Mouse (Mus musculus) heart, embryonic 10.5 days (tissue): ENCODE data around the gene Prr29. TPM values are rescaled to one million over a fixed set of nuclear protein-coding genes. Genes with fewer than 3 reads are reported as not detected.
"Not testable (repeated sequence)": the region's sequence is repeated elsewhere in the genome, so short reads cannot be mapped to it uniquely, and the experiment has no call there.

Experiments
- DNase-seq: peaks from one replicate; pipeline ENCODE4 v3.0.0-alpha.2; 2017; ENCODE audit warnings: low spot score
- H3K27ac ChIP-seq: fragments of 300-500 bp; sonication (generic); 2 replicates; pipeline ENCODE4 v1.5.1; 2016; ENCODE audit warnings: mild to moderate bottlenecking
- H3K27me3 ChIP-seq: fragments of 300-500 bp; sonication (generic); 2 replicates; pipeline ENCODE4 v1.6.1; 2016; ENCODE audit warnings: mild to moderate bottlenecking; ENCODE audit not compliant: poor library complexity, insufficient read depth, severe bottlenecking
- H3K36me3 ChIP-seq: fragments of 300-500 bp; sonication (generic); 2 replicates; pipeline ENCODE4 v1.6.1; 2016; ENCODE audit warnings: mild to moderate bottlenecking, moderate library complexity
- H3K4me1 ChIP-seq: fragments of 300-500 bp; sonication (generic); 2 replicates; pipeline ENCODE4 v1.6.1; 2016; ENCODE audit warnings: mild to moderate bottlenecking
- H3K4me3 ChIP-seq: fragments of 300-500 bp; sonication (generic); 2 replicates; pipeline ENCODE4 v1.5.1; 2016; ENCODE audit warnings: mild to moderate bottlenecking, moderate library complexity
- H3K9me3 ChIP-seq: fragments of 300-500 bp; sonication (generic); 2 replicates; pipeline ENCODE4 v1.6.1; 2016; ENCODE audit warnings: mild to moderate bottlenecking, moderate library complexity
- WGBS: fragments of 180-500 bp; shearing (Covaris S2); methylation state at CpG from one replicate; pipeline ENCODE4 v1.1.7; 2016; 5-methylcytosine and 5-hydroxymethylcytosine counted together
- polyA plus RNA-seq: library from polyadenylated mRNA; unstranded; fragments of >200 nt; fragmentation: Nextera tagmentation; extraction: Ambion mirVana; gene quantifications from 2 replicates; pipeline ENCODE4 v1.2.1, GENCODE M21; 2016

The Prr29 gene
- polyA plus RNA-seq, 1 experiment from 2014 or later = 0.11 TPM

GRCm38 (mm10) chr11:106338870-106339269 lies 26.4 kb upstream of the Prr29 start:
- Histone ChIP-seq H3K27me3 (0 out of 2 replicates have a peak, but pooled peaks cover 7% of the 10 kb centered on the region), H3K4me1 (peaks cover 30% of the 10 kb centered on the region), H3K4me3 (no peak overlapping the region), H3K36me3 (no peaks in the 10 kb centered on the region), H3K9me3 (no peaks in the 10 kb centered on the region), H3K27ac (no peak overlapping the region; the same call in 1 of the 2 replicates)
- 74% methylated on average over 7 of the region's 7 CpGs for WGBS
- DNase-seq = no peak

- not testable (repeated sequence) for H3K4me3 ChIP-seq, H3K36me3 ChIP-seq, H3K27me3 ChIP-seq, H3K27ac ChIP-seq, DNase-seq, H3K9me3 ChIP-seq
- WGBS = 83% methylated on average over 4 of the region's 4 CpGs
- H3K4me1 ChIP-seq = peaks cover 26% of the 10 kb centered on the region
Observed at GRCm38 (mm10) chr11:106339323-106339722, 25.9 kb upstream of the Prr29 start.

GRCm38 (mm10) chr11:106340990-106341520 lies 24.2 kb upstream of the Prr29 start:
- Histone ChIP-seq H3K9me3 (no peaks in the 10 kb centered on the region), H3K27ac (0 out of 2 replicates have a peak overlapping the region, but pooled peaks have one; percentile 56), H3K27me3 (0 out of 2 replicates have a peak, but pooled peaks cover 7% of the 10 kb centered on the region), H3K36me3 (no peaks in the 10 kb centered on the region), H3K4me3 (no peak overlapping the region), H3K4me1 (peaks cover 25% of the 10 kb centered on the region)
- WGBS = 72% methylated on average over 9 of the region's 9 CpGs
- no peak for DNase-seq

- Histone ChIP-seq H3K36me3 (no peaks in the 10 kb centered on the region), H3K4me1 (peaks cover 17% of the 10 kb centered on the region), H3K4me3 (no peak overlapping the region), H3K27me3 (no peaks in the 10 kb centered on the region), H3K27ac (no peak overlapping the region), H3K9me3 (no peaks in the 10 kb centered on the region)
- no peak for DNase-seq
- 58% methylated on average over 6 of the region's 6 CpGs for WGBS
Observed at GRCm38 (mm10) chr11:106344910-106345309, 20.4 kb upstream of the Prr29 start.

GRCm38 (mm10) chr11:106349772-106350171 lies 15.5 kb upstream of the Prr29 start:
- H3K36me3 ChIP-seq = no peaks in the 10 kb centered on the region
- WGBS = 72% methylated on average over 6 of the region's 6 CpGs
- no peak overlapping the region for H3K4me3 ChIP-seq

GRCm38 (mm10) chr11:106350853-106351252 lies 14.4 kb upstream of the Prr29 start:
- no peak for DNase-seq
- Histone ChIP-seq H3K9me3 (no peaks in the 10 kb centered on the region), H3K4me3 (no peak overlapping the region), H3K36me3 (no peaks in the 10 kb centered on the region), H3K4me1 (peaks cover 25% of the 10 kb centered on the region), H3K27ac (no peak overlapping the region), H3K27me3 (no peaks in the 10 kb centered on the region)
- WGBS = 57% methylated on average over 5 of the region's 5 CpGs

More at GRCm38 (mm10) chr11:106349772-106350171, 15.5 kb upstream of the Prr29 start:
- Histone ChIP-seq H3K4me1 (peaks cover 17% of the 10 kb centered on the region), H3K27me3 (no peaks in the 10 kb centered on the region), H3K9me3 (no peaks in the 10 kb centered on the region), H3K27ac (no peak overlapping the region)
- no peak for DNase-seq

GRCm38 (mm10) chr11:106351253-106351652 lies 14.0 kb upstream of the Prr29 start:
- 53% methylated on average over 3 of the region's 3 CpGs for WGBS
- H3K4me1 ChIP-seq = peaks cover 26% of the 10 kb centered on the region
- no peak for DNase-seq
- no peaks in the 10 kb centered on the region for H3K36me3 ChIP-seq
- no peak overlapping the region for H3K27ac ChIP-seq
- no peaks in the 10 kb centered on the region for H3K27me3 ChIP-seq
- no peaks in the 10 kb centered on the region for H3K9me3 ChIP-seq
- H3K4me3 ChIP-seq = no peak overlapping the region

- Histone ChIP-seq H3K4me1 (peaks cover 26% of the 10 kb centered on the region), H3K27me3 (no peaks in the 10 kb centered on the region), H3K27ac (no peak overlapping the region), H3K36me3 (no peaks in the 10 kb centered on the region), H3K9me3 (no peaks in the 10 kb centered on the region), H3K4me3 (no peak overlapping the region)
- DNase-seq = no peak
- WGBS = 54% methylated on average over 4 of the region's 4 CpGs
Observed at GRCm38 (mm10) chr11:106351941-106352340, 13.3 kb upstream of the Prr29 start.

GRCm38 (mm10) chr11:106353188-106353587 lies 12.1 kb upstream of the Prr29 start, which contains the start of gene Scn4a:
Gene Scn4a, minus strand, starts transcription at chr11:106353288.
- DNase-seq = no peak
- no peaks in the 10 kb centered on the region for H3K9me3 ChIP-seq
- WGBS = 83% methylated on average over 12 of the region's 12 CpGs
- no peaks in the 10 kb centered on the region for H3K27me3 ChIP-seq
- H3K4me3 ChIP-seq = no peak within 1 kb of the TSS
- peaks cover 24% of the 10 kb centered on the region for H3K4me1 ChIP-seq
- H3K27ac ChIP-seq = no peak within 1 kb of the TSS
- no peaks in the 10 kb centered on the region for H3K36me3 ChIP-seq

- Histone ChIP-seq H3K4me3 (no peak overlapping the region), H3K27ac (no peak overlapping the region), H3K27me3 (no peaks in the 10 kb centered on the region), H3K4me1 (peaks cover 25% of the 10 kb centered on the region), H3K36me3 (no peaks in the 10 kb centered on the region), H3K9me3 (no peaks in the 10 kb centered on the region)
- DNase-seq = no peak
- 71% methylated on average over 1 of the region's 1 CpGs for WGBS
Observed at GRCm38 (mm10) chr11:106354181-106354580, 11.1 kb upstream of the Prr29 start.

- Histone ChIP-seq H3K27ac (peak overlapping the region; percentile 77), H3K36me3 (no peaks in the 10 kb centered on the region), H3K27me3 (no peaks in the 10 kb centered on the region), H3K4me1 (peaks cover 23% of the 10 kb centered on the region), H3K4me3 (no peak overlapping the region), H3K9me3 (no peaks in the 10 kb centered on the region)
- 43% methylated on average over 19 of the region's 19 CpGs for WGBS
- no peak for DNase-seq
Observed at GRCm38 (mm10) chr11:106355382-106356128, 9.7 kb upstream of the Prr29 start.

GRCm38 (mm10) chr11:106359350-106359749 lies 5.9 kb upstream of the Prr29 start:
- H3K27me3 ChIP-seq = 0 out of 2 replicates have a peak, but pooled peaks cover 10% of the 10 kb centered on the region
- H3K4me1 ChIP-seq = peaks cover 25% of the 10 kb centered on the region
- DNase-seq = no peak
- no peak overlapping the region for H3K27ac ChIP-seq
- H3K36me3 ChIP-seq = no peaks in the 10 kb centered on the region
- WGBS = 23% methylated on average over 5 of the region's 5 CpGs
- no peak overlapping the region for H3K4me3 ChIP-seq
- no peaks in the 10 kb centered on the region for H3K9me3 ChIP-seq

- peak overlapping the region; percentile 39 for H3K4me3 ChIP-seq
- H3K27me3 ChIP-seq = 0 out of 2 replicates have a peak, but pooled peaks cover 10% of the 10 kb centered on the region
- no peaks in the 10 kb centered on the region for H3K36me3 ChIP-seq
- H3K27ac ChIP-seq = peak overlapping the region; percentile 62
- H3K9me3 ChIP-seq = no peaks in the 10 kb centered on the region
- 7% methylated on average over 11 of the region's 11 CpGs for whole genome bisulfite sequencing
- no peak for DNase-seq
- H3K4me1 ChIP-seq = peaks cover 35% of the 10 kb centered on the region
Observed at GRCm38 (mm10) chr11:106364712-106365111, 560 bp upstream of the Prr29 start.
